Mouse (Mus musculus): ENCODE results near the gene Alkbh2.

DNA sequence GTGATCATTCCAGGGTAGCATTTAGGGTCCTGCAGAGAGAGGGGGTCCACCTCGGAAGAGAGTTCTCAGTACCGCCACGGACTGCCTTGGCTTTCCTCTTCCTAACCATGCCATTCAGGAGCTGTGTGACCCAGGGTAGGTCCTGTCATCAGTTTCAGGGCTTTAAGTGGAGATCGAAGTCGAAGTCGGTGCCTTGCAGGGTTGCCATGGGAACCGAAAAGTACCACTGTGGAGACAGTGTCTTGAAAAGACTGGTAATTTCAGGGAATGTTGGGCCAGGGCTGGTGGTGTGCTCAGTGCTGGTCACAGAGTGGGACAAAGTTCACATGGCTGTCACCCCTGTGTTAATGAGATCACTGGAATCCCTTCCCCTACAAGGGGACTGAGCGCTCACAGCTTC is 51.0 kb downstream of the Alkbh2 start:
- TF ChIP-seq CTCF (IDR thresholded peaks at IDR 0.05; ENCODE audit: low read depth, low read length) (no peak), EP300 (IDR thresholded peaks at IDR 0.05; ENCODE audit: insufficient read depth, low read depth, low read length) (no peak)

All from ES-Bruce4 (cell line).